Mouse (Mus musculus) cerebellum, postnatal 14 days (tissue): ENCODE measurements around the gene Zfp106.

Experiments
- DNase-seq, 2 experiments: peaks; one replicate each; pipeline ENCODE4 v3.0.0; 2021; ENCODE audit warnings: mixed read lengths in 2 of 2

Gene Zfp106

GRCm38 (mm10) chr2:120544732-120545131 is 18.9 kb downstream of the Zfp106 start:
- DNase-seq = no peak

- DNase-seq = peak; percentile 68 to 69
These were observed 23.9 kb downstream of the Zfp106 start for GRCm38 (mm10) chr2:120539778-120540208.

- peak in 1 of 2 experiments; percentile 11 for DNase-seq
These were observed 24.3 kb downstream of the Zfp106 start for GRCm38 (mm10) chr2:120539333-120539732.

- no peak for DNase-seq
These were observed 32.4 kb downstream of the Zfp106 start for GRCm38 (mm10) chr2:120531223-120531622.

- no peak for DNase-seq
These were observed 34.1 kb downstream of the Zfp106 start for GRCm38 (mm10) chr2:120529531-120529930.

- no peak for DNase-seq
These were observed 36.9 kb downstream of the Zfp106 start for GRCm38 (mm10) chr2:120526771-120527170.

GRCm38 (mm10) chr2:120518547-120519210 is 45.0 kb downstream of the Zfp106 start:
- no peak for DNase-seq

- DNase-seq = no peak
These were observed 49.5 kb downstream of the Zfp106 start for GRCm38 (mm10) chr2:120514181-120514580.

GRCm38 (mm10) chr2:120503992-120504391 is 59.7 kb downstream of the Zfp106 start:
- DNase-seq = no peak

GRCm38 (mm10) chr2:120503094-120503493 is 60.5 kb downstream of the Zfp106 start:
- no peak for DNase-seq

- DNase-seq = peak; percentile 28 to 42
These were observed 61.0 kb downstream of the Zfp106 start for GRCm38 (mm10) chr2:120502605-120502990.

- peak in 1 of 2 experiments; percentile 9 for DNase-seq
These were observed 61.6 kb downstream of the Zfp106 start for GRCm38 (mm10) chr2:120501931-120502604.

GRCm38 (mm10) chr2:120501136-120501918 is 62.3 kb downstream of the Zfp106 start:
- DNase-seq = no peak

- no peak for DNase-seq
These were observed 63.6 kb downstream of the Zfp106 start for GRCm38 (mm10) chr2:120499971-120500471.

- DNase-seq = no peak
These were observed 67.1 kb downstream of the Zfp106 start for GRCm38 (mm10) chr2:120496511-120496910.

- no peak for DNase-seq
These were observed 70.4 kb downstream of the Zfp106 start for GRCm38 (mm10) chr2:120493254-120493653.

GRCm38 (mm10) chr2:120484241-120484640 is 79.4 kb downstream of the Zfp106 start:
- DNase-seq = no peak

GRCm38 (mm10) chr2:120482506-120483389 is 80.9 kb downstream of the Zfp106 start:
- no peak for DNase-seq

- no peak for DNase-seq
These were observed 81.7 kb downstream of the Zfp106 start for GRCm38 (mm10) chr2:120481921-120482320.

- DNase-seq = peak; percentile 72 to 84
These were observed 85.0 kb downstream of the Zfp106 start for GRCm38 (mm10) chr2:120478600-120478999.

GRCm38 (mm10) chr2:120476277-120477087 is 87.2 kb downstream of the Zfp106 start:
- no peak for DNase-seq
